Mouse (Mus musculus): ENCODE results near the gene Terf2.
A peak's percentile ranks its signal among the peaks of the same experiment; 100 is the strongest.

The Terf2 gene

DNA sequence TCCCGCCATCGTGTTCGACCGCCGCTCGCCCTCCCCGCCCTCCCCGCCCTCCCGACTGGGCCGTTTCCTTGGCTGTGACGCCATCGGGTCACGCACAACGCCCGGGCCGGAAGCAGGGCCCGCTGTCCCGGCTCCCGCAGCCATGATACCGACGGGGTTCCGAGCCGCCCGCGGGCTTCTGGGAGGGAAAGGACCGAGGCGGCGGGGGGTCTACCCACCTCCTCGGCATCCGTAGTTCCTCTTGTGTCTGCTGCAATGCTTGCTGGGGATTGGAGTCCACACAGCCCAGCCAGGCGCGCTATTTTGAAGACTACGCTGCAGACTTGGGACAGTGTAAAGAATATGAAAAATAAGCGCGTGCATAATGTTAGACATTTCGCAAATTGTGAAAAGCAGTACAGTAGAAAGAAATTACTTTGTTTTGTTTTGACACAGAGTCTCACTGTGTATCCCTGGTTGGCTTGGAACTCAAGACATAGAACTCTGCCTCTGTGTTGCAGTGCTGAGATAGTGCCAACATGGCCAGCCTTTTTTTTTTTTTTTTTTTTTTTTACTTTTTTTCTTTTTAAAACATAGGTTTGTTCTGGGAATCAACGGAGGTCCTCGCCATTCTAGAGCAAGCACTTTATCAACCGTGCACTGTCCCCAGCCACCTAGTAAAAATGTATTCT, at the start of gene Terf2:
Gene Terf2, minus strand, starts transcription at position 182 of the 671 bp plus-strand sequence.
- DNase-seq (ENCODE audit: low spot score): peak; percentile 79

DNA sequence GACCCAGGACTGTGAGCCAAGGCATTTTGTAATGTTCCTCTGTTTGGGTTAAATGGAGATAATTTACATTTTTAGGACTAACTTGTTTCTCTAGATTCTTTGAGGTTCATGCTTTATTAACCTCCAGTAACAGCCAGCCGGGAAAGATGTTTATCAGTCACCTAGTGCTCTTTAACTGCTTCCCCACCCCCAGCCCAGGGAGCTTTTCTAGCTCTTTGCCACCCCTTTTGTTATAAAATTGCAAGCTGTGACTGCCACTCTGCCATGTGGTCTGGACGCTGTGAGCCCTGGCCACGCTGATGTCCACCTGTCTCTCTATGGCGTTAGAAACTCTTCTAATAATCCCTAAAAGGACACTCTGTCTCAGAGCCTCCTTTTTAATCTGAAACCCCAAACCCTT, 47.2 kb upstream of the Terf2 start:
- DNase-seq (ENCODE audit: low spot score): no peak

DNA sequence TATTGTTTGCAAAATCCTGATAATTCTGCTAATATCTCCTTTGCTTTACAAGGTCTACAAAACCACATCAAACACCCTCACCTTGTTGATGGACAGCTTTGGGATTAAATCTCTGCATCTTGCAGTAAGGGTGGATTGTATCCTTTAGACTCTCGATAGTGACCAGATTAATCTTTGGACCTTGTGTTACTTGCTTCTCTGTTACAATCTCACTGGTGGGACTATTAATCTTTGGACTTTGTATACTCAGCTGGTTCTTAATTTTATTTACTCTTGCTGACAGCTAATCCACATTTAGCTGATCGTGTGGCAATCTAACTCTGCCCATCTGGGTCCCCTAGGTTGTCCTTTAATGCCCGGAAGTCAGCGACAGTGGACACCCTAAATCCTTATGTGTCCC, 46.2 kb upstream of the Terf2 start:
- DNase-seq (ENCODE audit: low spot score): no peak

DNA sequence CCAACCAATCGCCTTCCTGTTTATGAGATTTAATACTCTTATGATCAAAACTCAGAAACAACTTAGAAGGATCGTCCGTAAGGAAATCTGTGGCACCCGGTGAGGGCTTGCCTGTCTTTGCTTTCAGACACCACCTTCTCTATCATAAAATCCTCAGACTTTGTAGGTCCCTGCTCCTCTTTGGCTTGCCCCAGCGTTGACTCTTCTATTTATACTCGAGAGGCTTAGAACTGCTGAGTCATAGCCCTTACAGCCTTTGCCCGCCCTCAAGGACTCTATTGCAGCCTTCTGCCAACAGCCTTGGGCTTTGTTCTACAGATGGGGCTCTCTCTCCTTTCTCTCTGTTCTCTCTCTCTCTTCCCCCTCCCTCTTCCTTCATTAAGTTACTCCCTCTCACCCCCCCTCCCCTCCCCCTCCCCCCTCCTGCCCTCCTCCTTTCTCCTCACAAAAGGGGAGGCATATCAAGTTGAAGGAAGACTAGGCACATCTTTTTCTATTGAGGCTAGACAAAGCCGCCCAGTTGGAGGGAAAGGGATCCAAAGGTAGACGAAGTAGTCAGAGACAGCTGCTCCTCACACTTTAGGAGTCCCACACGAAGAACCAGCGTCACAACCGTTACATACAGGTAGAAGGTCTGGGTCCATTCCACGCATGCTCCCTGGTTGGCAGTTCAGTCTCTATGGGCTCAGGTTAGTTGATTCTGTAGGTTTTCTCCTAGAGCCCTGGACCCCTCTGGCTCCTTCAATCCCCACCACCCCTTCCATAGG, 43.5 kb upstream of the Terf2 start:
- no peak for DNase-seq (ENCODE audit: low spot score)

DNA sequence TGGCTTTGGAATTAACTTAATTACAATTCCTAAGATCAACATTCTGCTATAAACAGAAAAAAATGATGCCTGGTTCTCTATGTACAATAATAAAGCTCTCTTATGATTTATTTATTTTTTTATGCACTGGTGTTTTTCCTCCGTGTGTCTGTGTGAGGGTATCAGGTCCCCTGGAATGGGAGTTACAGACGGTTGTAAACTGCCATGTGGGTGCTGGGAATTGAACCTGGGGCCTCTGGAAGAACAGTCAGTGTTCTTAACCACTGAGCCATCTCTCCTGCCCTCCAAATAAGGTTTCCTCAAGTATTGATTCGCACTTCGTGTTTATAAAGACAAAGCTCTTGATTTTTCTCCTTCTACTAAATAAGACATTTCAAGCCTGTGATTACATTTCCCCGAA, 42.0 kb upstream of the Terf2 start:
- DNase-seq (ENCODE audit: low spot score): no peak

DNA sequence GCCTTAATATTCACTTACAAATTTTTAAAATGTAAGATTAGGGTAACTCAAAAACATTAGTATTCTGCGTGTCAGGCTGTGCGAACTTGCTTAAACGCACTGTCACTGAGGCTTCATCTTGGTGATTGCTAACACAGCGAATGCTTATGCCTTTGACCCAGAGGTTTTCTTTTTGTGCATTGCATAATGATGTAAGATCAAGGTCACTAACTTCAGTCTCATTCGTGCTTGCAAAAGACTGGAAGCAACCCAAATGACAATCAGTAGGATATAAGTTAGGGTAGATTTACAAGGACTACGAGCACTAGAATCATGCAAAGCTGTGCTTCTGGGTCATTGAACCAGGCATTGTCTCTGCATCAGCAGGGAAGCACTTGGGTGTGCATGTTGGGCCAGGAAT, 41.2 kb upstream of the Terf2 start:
- DNase-seq (ENCODE audit: low spot score): no peak

DNA sequence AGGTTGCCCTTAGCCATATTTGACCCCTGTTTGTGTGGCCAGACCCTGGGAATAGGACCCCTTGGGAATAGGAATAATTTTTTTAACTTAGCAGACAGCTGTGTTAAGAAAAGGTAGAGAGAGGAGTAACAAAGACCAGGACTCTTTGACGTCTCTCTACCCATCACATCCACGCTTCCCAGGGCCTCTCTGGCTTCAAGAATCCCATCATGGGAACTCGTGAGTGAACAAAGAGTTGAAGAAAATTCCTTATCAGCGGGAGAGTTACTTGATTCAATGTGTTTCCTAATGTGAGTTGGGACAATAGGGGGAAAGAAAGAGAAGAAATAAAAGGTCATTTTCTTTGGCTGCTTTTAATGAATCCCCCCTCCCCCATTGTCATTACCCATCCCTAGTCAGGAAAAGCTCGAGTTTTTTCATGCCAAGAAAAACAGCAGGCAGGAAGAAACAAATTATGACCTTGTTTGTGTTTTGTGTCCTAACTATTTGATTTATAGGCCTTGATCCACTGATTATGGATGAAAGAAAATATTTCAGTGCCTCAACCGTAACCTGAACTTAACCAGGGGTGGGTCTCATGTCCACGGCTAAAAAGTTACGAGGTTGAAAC, 39.8 kb upstream of the Terf2 start:
- DNase-seq (ENCODE audit: low spot score): no peak

DNA sequence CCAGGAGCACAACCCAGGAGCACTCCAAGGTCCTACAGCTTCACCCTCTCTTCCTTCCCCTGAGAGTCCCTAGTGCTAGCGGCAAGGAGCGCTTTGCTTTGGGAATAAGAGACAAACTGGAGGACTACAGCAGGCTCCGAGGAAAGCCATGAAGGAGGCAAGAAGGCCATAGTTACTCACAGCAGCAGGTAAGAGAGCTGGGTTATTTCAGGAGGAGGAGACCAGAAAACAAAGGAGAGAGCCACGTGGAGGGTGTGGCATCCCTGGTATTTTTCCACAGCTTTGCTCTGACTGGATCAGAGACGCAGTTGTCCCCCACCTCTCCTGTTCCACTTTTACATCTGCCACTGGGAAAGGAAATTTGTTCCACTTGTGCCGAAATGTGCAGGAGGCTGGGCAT, 37.5 kb upstream of the Terf2 start:
- DNase-seq (ENCODE audit: low spot score): no peak

DNA sequence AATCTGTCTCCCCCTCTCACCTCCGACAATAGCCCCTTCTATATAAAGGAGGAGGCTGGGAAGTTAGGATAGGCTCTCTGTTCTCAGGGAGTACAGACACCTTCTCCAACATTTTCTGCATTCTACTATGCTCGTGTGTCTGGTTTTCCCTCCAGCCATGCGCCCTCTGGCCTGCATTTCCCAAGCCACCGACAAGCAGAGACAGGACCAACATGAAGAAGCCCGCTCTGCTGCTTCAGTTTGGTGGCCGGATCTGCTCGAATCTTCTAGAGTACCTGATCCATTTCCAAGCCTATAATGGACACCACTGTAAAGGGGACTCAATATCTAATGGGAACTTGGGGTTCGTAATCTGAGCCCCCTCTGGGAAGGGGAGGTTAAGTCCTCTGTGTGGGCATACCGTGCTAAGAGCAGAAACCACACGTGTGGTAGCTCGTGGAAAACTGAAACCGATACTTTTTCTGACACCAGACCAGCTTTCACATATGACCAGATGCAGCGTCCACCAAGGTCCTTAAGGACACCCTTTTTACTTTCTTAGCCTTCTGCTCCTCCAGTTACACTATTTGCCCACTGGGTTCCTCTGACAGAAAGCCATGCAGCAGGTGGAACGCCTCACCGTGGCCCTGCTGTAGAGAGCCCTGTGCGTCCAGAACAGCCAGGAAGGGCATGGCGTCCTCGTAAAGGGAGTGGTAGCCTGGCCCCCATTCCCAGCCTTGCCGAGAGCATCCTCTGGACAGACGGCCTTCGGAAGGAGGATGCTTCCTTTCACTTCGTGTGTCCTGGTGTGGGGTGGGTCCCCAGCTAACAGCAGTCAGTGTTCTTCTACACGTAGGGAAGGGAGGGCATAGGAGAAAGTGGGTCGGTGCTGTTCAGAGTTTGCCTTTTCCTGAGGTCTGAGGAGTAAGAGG, 36.5 kb upstream of the Terf2 start:
- no peak for DNase-seq (ENCODE audit: low spot score)

DNA sequence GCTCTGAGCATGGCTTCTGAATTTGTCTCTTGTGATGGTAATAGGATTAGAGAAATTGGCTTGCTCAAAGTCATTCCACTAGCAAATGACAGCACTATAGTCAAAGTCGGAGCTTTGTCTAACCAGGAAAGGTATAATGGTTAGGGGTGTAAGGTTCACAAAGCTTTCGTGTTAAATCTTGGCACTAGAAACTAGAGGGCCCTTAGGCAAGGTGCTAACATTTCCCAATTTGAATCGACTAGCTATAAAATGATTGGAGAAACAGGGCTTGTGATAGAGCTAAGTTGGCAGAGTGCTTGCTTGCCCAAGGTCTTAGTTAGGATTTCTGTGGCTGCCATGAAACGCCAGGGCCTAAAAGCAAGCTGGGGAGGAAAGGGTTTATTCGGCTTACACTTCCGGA, 33.7 kb upstream of the Terf2 start:
- no peak for DNase-seq (ENCODE audit: low spot score)

DNA sequence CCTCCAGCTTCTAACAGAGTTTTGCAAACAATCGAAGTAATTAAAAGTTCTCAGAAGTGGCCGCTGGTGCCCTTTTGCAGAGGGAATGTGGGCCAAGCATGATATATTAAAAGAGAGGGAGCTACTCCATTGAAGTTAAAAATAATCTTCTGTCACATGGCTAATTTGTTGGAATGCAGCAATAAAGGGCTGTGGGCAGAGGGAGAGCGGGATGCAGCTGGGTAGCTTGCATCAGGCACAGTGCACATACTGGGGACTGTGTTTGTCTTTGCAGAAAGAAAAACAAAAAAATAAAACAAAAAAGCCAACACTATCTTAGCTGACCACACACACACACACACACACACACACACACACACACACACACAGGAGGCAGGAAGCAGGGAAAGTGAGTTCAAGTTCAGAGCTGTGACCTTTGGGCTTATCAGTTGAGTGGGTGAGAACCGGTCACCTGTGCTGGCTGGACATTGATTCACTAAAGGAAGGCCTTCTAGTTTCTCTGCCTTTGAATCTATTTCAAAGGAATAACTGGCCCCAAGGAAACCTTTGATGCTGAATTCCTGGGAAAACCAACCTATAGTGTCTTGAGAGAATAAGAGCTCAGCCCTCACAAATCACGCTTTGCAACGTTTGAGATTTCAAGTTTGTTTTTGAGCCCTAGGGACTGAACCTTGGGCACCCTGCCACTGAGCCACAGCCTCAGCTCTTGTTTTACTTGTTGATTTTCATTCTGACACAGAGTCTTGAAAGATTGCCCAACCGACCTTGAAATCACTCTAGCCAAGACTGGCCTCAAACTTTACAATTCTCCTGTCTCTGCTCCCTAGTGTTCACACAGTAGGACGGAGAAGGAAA, 33.1 kb upstream of the Terf2 start:
- DNase-seq (ENCODE audit: low spot score): no peak

DNA sequence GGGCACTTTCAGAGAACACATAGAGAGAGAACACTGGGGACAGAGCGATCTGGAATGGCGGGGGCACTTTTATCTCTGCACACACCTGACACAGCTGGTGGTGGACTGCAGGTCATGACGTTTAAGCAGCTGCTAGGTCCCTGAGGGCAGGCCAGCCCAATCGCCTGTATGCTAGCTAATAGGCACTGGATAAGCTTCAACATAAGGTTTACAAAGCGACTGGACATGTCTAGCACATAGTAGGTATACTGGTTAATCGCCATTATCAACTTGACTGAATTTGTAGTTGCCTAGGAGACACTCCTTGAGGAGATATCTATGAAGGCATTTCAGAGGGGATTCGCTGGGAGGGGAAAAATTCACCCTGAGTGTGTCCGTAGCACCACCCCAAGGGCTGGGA, 28.0 kb upstream of the Terf2 start:
- DNase-seq (ENCODE audit: low spot score): no peak

DNA sequence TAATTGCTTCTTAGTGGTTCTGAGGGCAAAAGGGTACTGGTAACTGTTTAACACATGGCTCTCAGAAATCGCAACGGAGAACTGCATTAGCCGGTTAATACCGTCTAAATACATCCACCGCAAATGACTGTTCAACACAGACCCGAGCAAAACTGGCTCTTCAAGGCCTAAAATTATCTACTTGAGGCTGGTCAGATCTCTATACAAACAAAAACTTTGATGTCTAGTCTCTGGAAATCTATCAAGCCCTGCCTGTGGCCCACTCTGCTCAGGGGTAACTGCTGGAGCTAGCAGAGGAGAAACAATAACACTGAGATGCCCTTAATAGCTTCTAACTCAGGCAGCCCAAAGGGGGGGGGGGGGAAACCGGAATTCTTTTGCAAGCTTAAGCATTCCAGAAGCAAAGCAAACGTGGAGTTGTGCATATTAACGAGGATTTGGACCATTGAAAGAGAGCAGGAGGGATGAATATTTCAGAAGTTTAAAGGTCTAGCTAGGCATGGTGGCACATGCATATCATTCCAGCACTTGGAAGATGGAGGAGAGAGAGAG, 26.8 kb upstream of the Terf2 start:
- no peak for DNase-seq (ENCODE audit: low spot score)

DNA sequence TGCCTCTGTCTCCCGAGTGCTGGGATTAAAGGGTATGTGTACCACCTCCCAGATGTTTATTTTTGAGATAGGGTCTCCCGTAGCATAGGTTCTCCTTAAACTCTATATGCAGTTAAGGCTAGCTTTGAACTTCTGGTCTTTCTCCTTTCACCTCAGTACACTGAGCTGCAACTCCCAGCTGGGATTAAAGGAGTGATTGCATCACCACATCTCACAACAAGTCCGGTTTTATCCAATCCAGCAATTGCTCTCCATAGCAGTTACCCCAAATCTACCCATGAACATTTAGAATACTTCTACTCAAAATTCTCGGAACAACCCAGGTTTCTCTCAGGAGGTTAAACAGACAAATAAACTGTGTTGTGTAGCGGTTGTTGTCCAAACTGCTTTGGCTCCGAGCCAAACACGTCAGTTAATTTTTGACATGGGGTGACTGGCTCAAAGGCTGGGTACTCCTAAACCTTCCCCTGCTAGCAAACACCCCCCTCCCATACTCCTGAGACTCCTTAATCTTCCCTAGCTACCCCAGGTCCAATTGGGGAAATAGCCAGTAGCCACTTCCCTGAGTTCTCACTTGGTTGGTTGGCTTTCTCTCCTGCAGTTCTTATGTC, 25.4 kb upstream of the Terf2 start:
- DNase-seq (ENCODE audit: low spot score): no peak

DNA sequence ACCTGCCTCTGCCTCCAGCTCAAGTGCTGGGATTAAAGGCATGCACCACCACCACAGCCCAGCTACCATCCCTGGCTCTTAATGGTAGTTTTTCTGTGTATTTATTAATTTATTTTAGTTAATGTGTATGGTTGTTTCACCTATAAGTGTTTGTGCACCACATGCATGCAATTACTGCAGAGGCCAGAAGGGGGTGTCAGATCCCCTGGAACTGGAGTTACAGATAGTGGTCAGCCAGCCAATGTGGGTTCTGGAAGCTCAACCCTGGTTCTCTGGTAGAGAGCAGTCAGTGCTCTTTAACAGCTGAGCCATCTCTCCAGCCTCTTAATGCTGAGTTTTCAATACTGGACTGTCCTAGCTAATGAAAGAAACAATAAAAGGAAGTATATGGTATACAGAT, 24.5 kb upstream of the Terf2 start:
- no peak for DNase-seq (ENCODE audit: low spot score)

DNA sequence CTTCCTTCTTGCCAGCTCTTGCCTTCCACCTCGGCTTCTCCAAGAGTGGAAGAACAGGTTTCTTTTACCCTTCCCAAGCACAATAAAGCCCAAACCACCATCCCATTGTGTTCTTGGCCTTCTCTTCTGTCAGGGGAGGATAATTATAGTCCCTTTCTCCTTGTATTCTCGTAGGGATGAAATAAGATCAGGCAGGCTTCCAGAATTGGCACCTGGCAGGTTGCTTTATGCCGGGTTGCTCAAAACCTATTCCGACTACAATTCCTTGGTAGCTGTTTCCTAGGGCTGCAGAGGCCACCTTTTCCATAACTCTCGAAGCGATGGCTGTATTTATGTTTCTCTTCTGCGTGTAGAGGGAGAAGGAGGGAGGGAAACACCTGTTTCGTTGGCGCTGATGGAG, 23.1 kb upstream of the Terf2 start:
- DNase-seq (ENCODE audit: low spot score): no peak

DNA sequence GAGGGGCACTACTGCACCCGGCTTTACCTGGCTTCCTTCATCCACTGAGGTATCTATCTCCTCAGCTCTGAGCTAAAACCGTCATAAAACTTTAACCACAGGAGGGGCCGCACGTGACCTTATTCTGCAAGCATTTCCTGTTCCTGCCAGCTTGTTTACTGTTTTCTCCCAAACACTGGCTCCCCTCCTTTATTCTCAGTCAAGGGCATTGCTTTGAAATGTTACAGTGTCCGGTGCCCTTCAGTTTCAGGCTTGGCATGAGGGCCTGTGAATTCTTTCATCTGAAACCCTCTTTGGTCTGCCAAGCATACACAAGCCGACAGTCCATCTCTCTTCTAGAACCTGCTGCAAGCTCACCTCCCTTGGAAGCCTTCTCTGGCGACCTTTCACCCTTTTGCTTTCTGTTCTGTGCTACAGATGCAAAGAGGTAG, 22.5 kb upstream of the Terf2 start:
- DNase-seq (ENCODE audit: low spot score): no peak

DNA sequence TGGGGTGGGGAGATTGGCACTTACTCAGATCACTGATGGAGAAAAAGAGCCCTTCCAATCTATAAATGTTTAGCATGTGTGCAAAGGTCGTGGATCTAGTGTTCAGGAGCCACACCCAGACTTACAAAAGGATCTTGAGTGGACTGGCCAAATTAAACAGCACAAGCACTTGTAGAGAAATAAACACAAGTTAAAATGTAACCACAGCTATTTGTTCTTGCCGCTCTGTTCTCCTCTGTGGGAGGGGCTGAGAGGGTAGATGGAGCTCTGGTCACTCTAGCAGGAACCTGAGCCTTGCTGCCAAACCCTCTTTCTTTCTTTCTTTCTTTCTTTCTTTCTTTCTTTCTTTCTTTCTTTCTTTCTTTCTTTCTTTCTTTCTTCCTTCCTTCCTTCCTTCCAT, 20.7 kb upstream of the Terf2 start:
- DNase-seq (ENCODE audit: low spot score): no peak

DNA sequence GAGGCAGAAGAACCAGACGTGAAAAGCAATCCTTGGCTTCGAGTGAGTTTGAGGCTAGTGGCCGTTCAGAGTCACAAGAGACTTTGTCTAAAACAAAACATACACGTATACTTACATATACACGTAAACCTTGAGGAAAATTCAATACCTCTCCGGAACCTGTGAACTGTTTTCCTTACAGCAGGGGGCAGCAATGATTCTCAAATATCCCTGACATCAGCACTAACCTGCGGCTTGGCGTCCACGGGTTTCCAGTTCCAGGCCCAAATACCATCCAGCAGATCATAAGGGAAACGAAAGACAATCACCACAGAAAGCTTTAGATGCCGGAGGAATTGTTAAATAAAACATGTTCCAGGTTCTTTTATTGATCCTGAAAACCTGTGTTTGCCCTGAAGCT, 19.7 kb upstream of the Terf2 start:
- peak; percentile 57 for DNase-seq (ENCODE audit: low spot score)

DNA sequence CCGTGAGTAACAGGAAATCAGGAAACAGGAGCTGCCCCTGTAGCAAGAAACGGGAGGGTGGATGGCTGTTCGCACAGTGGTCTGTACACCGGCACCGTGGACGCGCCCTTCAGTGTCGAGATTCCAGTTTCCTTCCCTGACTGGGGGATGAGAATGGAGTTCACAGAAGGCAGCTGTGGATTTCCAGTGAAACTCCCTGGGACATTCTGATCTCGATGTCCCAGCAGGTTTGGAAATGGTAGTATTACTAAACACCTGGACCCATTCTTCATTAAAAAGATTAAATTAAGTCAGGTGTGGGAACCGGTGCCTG, 18.6 kb upstream of the Terf2 start:
- no peak for DNase-seq (ENCODE audit: low spot score)
